Mouse (Mus musculus) adrenal gland, adult 18-20 months (tissue): ENCODE measurements around the gene Fyn. TPM values are rescaled to one million over a fixed set of nuclear protein-coding genes. Genes with fewer than 3 reads are reported as not detected.

Experiments used
- DNase-seq, 2 experiments: peaks; one replicate each; pipeline ENCODE4 v3.0.0; 2021 to 2022; ENCODE audit warnings: low spot score in 2 of 2
- total RNA-seq, 2 experiments: library from RNA; stranded (reverse); gene quantifications; 1 replicate in 1 of 2; 2 replicates in 1 of 2; pipeline ENCODE4 v1.2.3; 2021

Gene Fyn
- total RNA-seq, 2 experiments from 2014 or later: 41.4 to 46.2 TPM

GRCm38 (mm10) chr10:39501977-39502706 lies 133.5 kb downstream of the Fyn start:
- peak; percentile 45 to 54 for DNase-seq

- no peak for DNase-seq
Measured at GRCm38 (mm10) chr10:39503331-39503730, 134.7 kb downstream of the Fyn start.

- no peak for DNase-seq
Measured at GRCm38 (mm10) chr10:39505007-39505406, 136.4 kb downstream of the Fyn start.

GRCm38 (mm10) chr10:39505621-39506020 lies 137.0 kb downstream of the Fyn start:
- DNase-seq: no peak

GRCm38 (mm10) chr10:39506353-39506752 lies 137.7 kb downstream of the Fyn start:
- DNase-seq: no peak

GRCm38 (mm10) chr10:39506831-39507230 lies 138.2 kb downstream of the Fyn start:
- DNase-seq: peak; percentile 42 to 49

GRCm38 (mm10) chr10:39508801-39509200 lies 140.1 kb downstream of the Fyn start:
- DNase-seq: no peak

- DNase-seq: no peak
Measured at GRCm38 (mm10) chr10:39509937-39510336, 141.3 kb downstream of the Fyn start.

- no peak for DNase-seq
Measured at GRCm38 (mm10) chr10:39512631-39513314, 144.1 kb downstream of the Fyn start.

GRCm38 (mm10) chr10:39514916-39515315 lies 146.3 kb downstream of the Fyn start:
- no peak for DNase-seq

GRCm38 (mm10) chr10:39516541-39517133 lies 148.0 kb downstream of the Fyn start:
- no peak for DNase-seq

- DNase-seq: no peak
Measured at GRCm38 (mm10) chr10:39517375-39517774, 148.7 kb downstream of the Fyn start.

GRCm38 (mm10) chr10:39518232-39518631 lies 149.6 kb downstream of the Fyn start:
- DNase-seq: no peak

- DNase-seq: no peak
Measured at GRCm38 (mm10) chr10:39518859-39519258, 150.2 kb downstream of the Fyn start.

- DNase-seq: peak in 1 of 2 experiments; percentile 46
Measured at GRCm38 (mm10) chr10:39520123-39520989, 151.7 kb downstream of the Fyn start.

GRCm38 (mm10) chr10:39521327-39521726 lies 152.7 kb downstream of the Fyn start:
- no peak for DNase-seq

GRCm38 (mm10) chr10:39521861-39522391 lies 153.3 kb downstream of the Fyn start:
- DNase-seq: no peak

GRCm38 (mm10) chr10:39522857-39523614 lies 154.4 kb downstream of the Fyn start:
- no peak for DNase-seq

- DNase-seq: no peak
Measured at GRCm38 (mm10) chr10:39524355-39524754, 155.7 kb downstream of the Fyn start.

GRCm38 (mm10) chr10:39525431-39525830 lies 156.8 kb downstream of the Fyn start:
- DNase-seq: no peak
